Mouse (Mus musculus) CH12.LX (cell line): ENCODE results near the gene Psors1c2.

ENCODE experiments used
- BHLHE40 ChIP-seq: IDR thresholded peaks from 2 replicates; pipeline ENCODE4 v1.6.1; 2011; ENCODE audit warnings: mild to moderate bottlenecking, low read depth, low read length, improper control_type of control experiment
- POLR2A ChIP-seq: IDR thresholded peaks from 2 replicates; pipeline ENCODE4 v1.6.1; 2011; ENCODE audit warnings: low read depth, mild to moderate bottlenecking, improper control_type of control experiment, low read length
- ZNF384 ChIP-seq: IDR thresholded peaks from 2 replicates; pipeline ENCODE4 v1.6.1; 2012; ENCODE audit warnings: low read depth, low read length, improper control_type of control experiment, inconsistent platforms

- TF ChIP-seq POLR2A (no peak), ZNF384 (no peak), BHLHE40 (no peak)
Measured at GRCm38 (mm10) chr17:35544001-35544400, 11.0 kb downstream of the Psors1c2 start.
